Mouse (Mus musculus): ENCODE data around the gene Macrod2.

GRCm38 (mm10) chr2:141711785-141712184, 1316.7 kb downstream of the Macrod2 start:
- TF ChIP-seq CTCF (IDR thresholded peaks at IDR 0.05; ENCODE audit: low read depth): no peak
- TF ChIP-seq EP300 (IDR thresholded peaks at IDR 0.05; ENCODE audit: low read depth): no peak
